Mouse (Mus musculus) thymus, postnatal 25 days (tissue): ENCODE measurements around the gene Pramef6.
"Not testable (repeated sequence)": the region's sequence is repeated elsewhere in the genome, so short reads cannot be mapped to it uniquely, and the experiment has no call there.

Experiments used
- DNase-seq: peaks from one replicate; pipeline ENCODE4 v3.0.0; 2022

Pramef6 gene

GRCm38 (mm10) chr4:143900280-143900679 is at the start of gene Pramef6:
Gene Pramef6, minus strand, starts transcription at chr4:143900380.
- not testable (repeated sequence) for DNase-seq

- not testable (repeated sequence) for DNase-seq
Observed at GRCm38 (mm10) chr4:143894406-143894805, 5.8 kb downstream of the Pramef6 start.

GRCm38 (mm10) chr4:143882371-143882770 is 17.8 kb downstream of the Pramef6 start:
- DNase-seq = not testable (repeated sequence)

- not testable (repeated sequence) for DNase-seq
Observed at GRCm38 (mm10) chr4:143846197-143846596, 54.0 kb downstream of the Pramef6 start, which contains the start of gene Gm13103. Gene Gm13103, plus strand, starts transcription at chr4:143846497.
